9 mouse cellular contexts compared by ENCODE assay signal in the genomic region with DNA sequence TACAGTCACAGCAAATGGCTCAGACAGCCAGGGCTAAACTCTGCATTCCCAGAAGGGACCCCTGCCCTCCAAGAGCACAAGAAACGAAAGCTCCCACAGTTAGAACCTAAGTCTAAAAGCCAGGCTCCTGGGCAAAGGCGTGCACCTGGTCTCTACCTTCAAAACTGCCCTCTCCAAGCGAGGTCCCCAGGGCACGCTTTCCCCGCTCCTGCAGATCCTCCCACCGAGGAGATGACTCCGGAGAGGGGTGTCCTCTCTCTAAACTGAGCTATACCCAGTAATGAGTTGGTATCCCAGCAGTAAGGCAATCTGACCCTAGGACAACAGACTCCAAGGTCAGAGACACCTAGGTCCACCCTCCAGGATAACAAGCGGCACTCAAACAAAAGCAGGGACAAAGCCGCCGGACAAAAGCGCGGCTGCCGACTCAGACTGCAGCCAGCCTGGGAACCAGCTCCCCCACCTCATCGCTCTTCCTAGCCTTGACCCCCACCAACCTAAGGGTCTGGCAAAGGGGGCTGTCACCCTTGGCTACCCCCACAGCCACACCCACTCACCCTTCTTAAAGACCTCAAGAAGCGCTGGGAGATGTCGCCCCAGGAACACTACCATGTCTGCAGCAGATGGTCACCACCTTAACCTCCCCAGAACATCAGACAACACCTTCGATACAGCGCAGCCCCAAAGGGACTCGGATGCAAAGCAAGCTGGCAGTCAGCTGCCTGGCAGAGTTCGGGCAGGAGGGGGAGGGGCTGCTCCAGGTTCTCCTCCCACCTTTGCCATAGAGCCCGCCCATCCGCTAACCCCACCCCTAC. TPM values are rescaled to one million over a fixed set of nuclear protein-coding genes. Genes with fewer than 3 reads are reported as not detected.
A peak's percentile ranks its signal among the peaks of the same experiment; 100 is the strongest.
DNase-seq lines count a peak whose midpoint lies in the region; ATAC-seq lines count a peak whose summit lies in the region.
"Had no signal": no experiment of that assay in that cellular context is flagged by ENCODE, and none has a peak within 500 bp of the region (broad histone marks: within the 10 kb centered on the region; RNA-seq: fewer than 3 reads in every experiment).

No protein-coding gene starts in this region.

- WGBS in heart, embryonic 13.5 days: 9% methylated on average over 22 of the region's 22 CpGs
- WGBS in intestine, embryonic 16.5 days: 12% methylated on average over 22 of the region's 22 CpGs
- WGBS in midbrain, embryonic 16.5 days: 4% methylated on average over 22 of the region's 22 CpGs

- H3K36me3 ChIP-seq in heart, embryonic 13.5 days: no peaks in the 10 kb centered on the region
- H3K36me3 ChIP-seq in intestine, embryonic 16.5 days (ENCODE audit: control insufficient read depth, insufficient read depth, low read length): peaks cover 8% of the 10 kb centered on the region; the same call in 1 of the 2 replicates
- H3K36me3 ChIP-seq in midbrain, embryonic 16.5 days (ENCODE audit: control insufficient read depth, insufficient read depth, low read length): peaks cover 5% of the 10 kb centered on the region; the same call in 1 of the 2 replicates

- no peaks in the 10 kb centered on the region for H3K9me3 ChIP-seq in heart, embryonic 13.5 days
- no peaks in the 10 kb centered on the region for H3K9me3 ChIP-seq in intestine, embryonic 16.5 days (ENCODE audit: control insufficient read depth, low read length)
- no peaks in the 10 kb centered on the region for H3K9me3 ChIP-seq in midbrain, embryonic 16.5 days (replicated peaks; ENCODE audit: control insufficient read depth, low read length, poor library complexity, severe bottlenecking)

- no peak for DNase-seq in heart, postnatal 25 days (ENCODE audit: low spot score)
- peak; percentile 63 to 78 for DNase-seq in cerebellum, postnatal 25 days
- DNase-seq in layer of hippocampus, postnatal 25 days (ENCODE audit: extremely low spot score in 1 of 2, low spot score in 1 of 2): no peak
- DNase-seq in thymus, postnatal 4 days: no peak

- peak overlapping the region; percentile 33 for H3K4me3 ChIP-seq in heart, embryonic 13.5 days
- peak overlapping the region; percentile 20 for H3K4me3 ChIP-seq in intestine, embryonic 16.5 days (ENCODE audit: low read length)
- peak overlapping the region; percentile 45 for H3K4me3 ChIP-seq in midbrain, embryonic 16.5 days (ENCODE audit: low read depth, low read length)
- H3K4me3 ChIP-seq: erythroblast, embryonic 14.5 days had no signal

- H3K4me1 ChIP-seq in heart, embryonic 13.5 days: peaks cover 54% of the 10 kb centered on the region
- H3K4me1 ChIP-seq in intestine, embryonic 16.5 days (ENCODE audit: control insufficient read depth, insufficient read depth, low read length): peaks cover 44% of the 10 kb centered on the region
- H3K4me1 ChIP-seq in midbrain, embryonic 16.5 days (ENCODE audit: control insufficient read depth, insufficient read depth, low read length): peaks cover 31% of the 10 kb centered on the region

- H3K4me2 ChIP-seq in heart, embryonic 13.5 days: peak overlapping the region; percentile 60
- peak overlapping the region; percentile 29 for H3K4me2 ChIP-seq in intestine, embryonic 16.5 days (ENCODE audit: low read depth, low read length)
- peak overlapping the region; percentile 73 for H3K4me2 ChIP-seq in midbrain, embryonic 16.5 days (ENCODE audit: low read length)

- peak overlapping the region; percentile 68 for H3K9ac ChIP-seq in heart, embryonic 13.5 days
- peak overlapping the region; percentile 41 for H3K9ac ChIP-seq in intestine, embryonic 16.5 days (ENCODE audit: low read depth, low read length)
- peak overlapping the region; percentile 69 for H3K9ac ChIP-seq in midbrain, embryonic 16.5 days (ENCODE audit: low read depth, low read length)

- peaks cover 99% of the 10 kb centered on the region for H3K27me3 ChIP-seq in heart, embryonic 13.5 days (replicated peaks)
- no peaks in the 10 kb centered on the region for H3K27me3 ChIP-seq in intestine, embryonic 16.5 days (replicated peaks; ENCODE audit: control insufficient read depth, insufficient read depth, low read length)
- no peaks in the 10 kb centered on the region for H3K27me3 ChIP-seq in midbrain, embryonic 16.5 days (ENCODE audit: control insufficient read depth, insufficient read depth, low read depth, low read length)

- ATAC-seq in heart, embryonic 13.5 days (ENCODE audit: extremely low read depth, insufficient number of reproducible peaks, low FRiP score, low TSS enrichment): no peak
- ATAC-seq in intestine, embryonic 16.5 days: no peak
- 0 out of 2 replicates have a peak, but pooled peaks have one; percentile 22 for ATAC-seq in midbrain, embryonic 16.5 days
- ATAC-seq in inflammation-experienced regulatory T-cells, adult 6 months: no peak

- intact Hi-C loops in heart, postnatal 25 days (cut with DNase I): no loop called here

- H3K27ac ChIP-seq in heart, embryonic 13.5 days (replicated peaks): no peak overlapping the region
- H3K27ac ChIP-seq in intestine, embryonic 16.5 days (ENCODE audit: low read length): peak overlapping the region; percentile 31
- peak overlapping the region; percentile 8 for H3K27ac ChIP-seq in midbrain, embryonic 16.5 days (ENCODE audit: low read length)

RNA-seq across cellular contexts. Expression of a gene that starts 33.8 kb away (rescaled TPM):
- polyA plus RNA-seq in heart, embryonic 13.5 days (2015; fragmentation: Nextera tagmentation; extraction: Ambion mirVana): 1.8 and 2.3 TPM in 2 replicates
- 1 to 10 TPM; 3.3 to 6.1 TPM for total RNA-seq in heart, postnatal 25 days (2021)
- 6.5 and 7.5 TPM in 2 replicates for polyA plus RNA-seq in intestine, embryonic 16.5 days (2015; fragmentation: Nextera tagmentation; extraction: Ambion mirVana)
- 6.7 and 8.2 TPM in 2 replicates for polyA plus RNA-seq in midbrain, embryonic 16.5 days (2015; fragmentation: Nextera tagmentation; extraction: Ambion mirVana)
- total RNA-seq in layer of hippocampus, postnatal 25 days (2021): 1 to 10 TPM; 7.5 to 7.7 TPM
- under 1 TPM; 0.21 to 0.25 (median 0.24) TPM for polyA plus RNA-seq in inflammation-experienced regulatory T-cells, adult 6 months (2017; shearing (Covaris generic))

RNA-seq across cellular contexts. Expression of a gene that starts 37.8 kb away (rescaled TPM):
- polyA plus RNA-seq in heart, embryonic 13.5 days (2015; fragmentation: Nextera tagmentation; extraction: Ambion mirVana): 49.8 and 52.0 TPM in 2 replicates
- 10 to 100 TPM; 26.9 to 30.0 TPM for total RNA-seq in heart, postnatal 25 days (2021)
- polyA plus RNA-seq in intestine, embryonic 16.5 days (2015; fragmentation: Nextera tagmentation; extraction: Ambion mirVana): 104 and 107 TPM in 2 replicates
- polyA plus RNA-seq in midbrain, embryonic 16.5 days (2015; fragmentation: Nextera tagmentation; extraction: Ambion mirVana): 111 and 116 TPM in 2 replicates
- total RNA-seq in layer of hippocampus, postnatal 25 days (2021): 10 to 100 TPM; 85.0 to 85.9 TPM
- polyA plus RNA-seq in inflammation-experienced regulatory T-cells, adult 6 months (2017; shearing (Covaris generic)): 10 to 100 TPM; 32.7 to 36.8 (median 35.7) TPM

RNA-seq across cellular contexts. Expression of a gene that starts 37.9 kb away (rescaled TPM):
- polyA plus RNA-seq in heart, embryonic 13.5 days (2015; fragmentation: Nextera tagmentation; extraction: Ambion mirVana): 12.3 and 14.3 TPM in 2 replicates
- total RNA-seq in heart, postnatal 25 days (2021): 10 to 100 TPM; 12.9 to 14.1 TPM
- 10.3 and 10.9 TPM in 2 replicates for polyA plus RNA-seq in intestine, embryonic 16.5 days (2015; fragmentation: Nextera tagmentation; extraction: Ambion mirVana)
- polyA plus RNA-seq in midbrain, embryonic 16.5 days (2015; fragmentation: Nextera tagmentation; extraction: Ambion mirVana): 27.0 and 28.0 TPM in 2 replicates
- total RNA-seq in layer of hippocampus, postnatal 25 days (2021): 10 to 100 TPM; 32.5 to 35.2 TPM
- 10 to 100 TPM; 18.2 to 30.2 (median 23.3) TPM for polyA plus RNA-seq in inflammation-experienced regulatory T-cells, adult 6 months (2017; shearing (Covaris generic))

Comparison
In these comparisons a context has a peak if more than half of its experiments do, and no peak if none do; other contexts are left out.
1. DNase-seq: peak in cerebellum, postnatal 25 days (2 of 2); none in heart, postnatal 25 days (single experiment), layer of hippocampus, postnatal 25 days (0 of 2) and thymus, postnatal 4 days (single experiment).
2. Peak in every context shown above with its lines, with median percentiles within 50 percentile points of each other: H3K4me2 ChIP-seq, H3K4me3 ChIP-seq and H3K9ac ChIP-seq.